Mouse (Mus musculus): ENCODE data around the gene Tmem81. TPM values are rescaled to one million over a fixed set of nuclear protein-coding genes. Genes with fewer than 3 reads are reported as not detected.

Tmem81 gene
- polyA plus RNA-seq, 1 experiment from 2014 or later, result 2.7 TPM

DNA sequence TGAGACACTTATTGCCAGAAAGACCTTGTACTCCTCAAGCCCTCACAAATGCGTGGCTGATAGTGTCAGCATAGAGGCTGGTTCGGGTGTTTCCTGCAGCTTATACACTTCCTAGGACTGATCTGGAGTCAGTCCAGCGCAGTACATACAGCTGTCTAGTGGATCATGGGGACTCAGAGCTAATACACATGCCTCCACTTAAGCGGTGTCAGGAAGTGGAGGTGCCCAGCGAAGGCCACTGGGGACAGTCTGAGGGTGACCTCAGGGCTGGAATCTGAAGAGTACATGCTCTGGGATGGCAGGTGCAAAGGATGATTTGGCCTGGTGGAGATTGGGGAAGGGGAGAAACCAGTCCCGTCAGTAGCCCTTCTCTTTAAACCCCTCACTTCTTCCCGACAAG is 34.7 kb downstream of the Tmem81 start:
- Histone ChIP-seq H3K4me1 (ENCODE audit: insufficient read depth) (peaks cover 21% of the 10 kb centered on the region; the same call in 1 of the 2 replicates), H3K4me2 (no peak overlapping the region), H3K9ac (no peak overlapping the region), H3K36me3 (ENCODE audit: insufficient read depth) (no peaks in the 10 kb centered on the region), H3K4me3 (ENCODE audit: low read depth, low read length) (no peak overlapping the region), H3K9me3 (ENCODE audit: low read depth, low read length) (no peaks in the 10 kb centered on the region), H3K27ac (ENCODE audit: low read depth) (no peak overlapping the region), H3K27me3 (ENCODE audit: insufficient read depth, low read length) (peaks cover 48% of the 10 kb centered on the region)
- no peak; the same call in 1 of the 2 replicates for ATAC-seq (ENCODE audit: insufficient read depth)
- WGBS, result 38% methylated on average over 7 of the region's 7 CpGs
- TF ChIP-seq CTCF (IDR thresholded peaks at IDR 0.05; ENCODE audit: low read depth), result no peak
- DNase-seq, result no peak

- Histone ChIP-seq H3K4me1 (ENCODE audit: insufficient read depth) (peaks cover 21% of the 10 kb centered on the region; the same call in 1 of the 2 replicates), H3K27me3 (ENCODE audit: insufficient read depth, low read length) (peaks cover 48% of the 10 kb centered on the region), H3K4me2 (no peak overlapping the region), H3K4me3 (ENCODE audit: low read depth, low read length) (no peak overlapping the region), H3K27ac (ENCODE audit: low read depth) (no peak overlapping the region), H3K36me3 (ENCODE audit: insufficient read depth) (no peaks in the 10 kb centered on the region), H3K9me3 (ENCODE audit: low read depth, low read length) (no peaks in the 10 kb centered on the region), H3K9ac (no peak overlapping the region)
- DNase-seq (peak; percentile 59), ATAC-seq (ENCODE audit: insufficient read depth) (peak; percentile 48; the same call in 1 of the 2 replicates)
- TF ChIP-seq CTCF (IDR thresholded peaks at IDR 0.05; ENCODE audit: low read depth), result no peak
- 4% methylated on average over 14 of the region's 14 CpGs for WGBS
These were observed 35.3 kb downstream of the Tmem81 start for GRCm38 (mm10) chr1:132541171-132541823.

GRCm38 (mm10) chr1:132541824-132542599 is 36.0 kb downstream of the Tmem81 start:
- Histone ChIP-seq H3K4me2 (peak overlapping the region; percentile 50), H3K27ac (ENCODE audit: low read depth) (no peak overlapping the region), H3K4me3 (ENCODE audit: low read depth, low read length) (peak overlapping the region; percentile 22; the same call in 1 of the 2 replicates), H3K9me3 (ENCODE audit: low read depth, low read length) (no peaks in the 10 kb centered on the region), H3K4me1 (ENCODE audit: insufficient read depth) (peaks cover 21% of the 10 kb centered on the region; the same call in 1 of the 2 replicates), H3K9ac (no peak overlapping the region), H3K36me3 (ENCODE audit: insufficient read depth) (no peaks in the 10 kb centered on the region), H3K27me3 (ENCODE audit: insufficient read depth, low read length) (peaks cover 48% of the 10 kb centered on the region)
- DNase-seq (no peak), ATAC-seq (ENCODE audit: insufficient read depth) (no peak)
- no peak for TF ChIP-seq CTCF (IDR thresholded peaks at IDR 0.05; ENCODE audit: low read depth)
- WGBS, result 10% methylated on average over 5 of the region's 5 CpGs

GRCm38 (mm10) chr1:132542762-132543306 is 36.8 kb downstream of the Tmem81 start, which contains the start of gene Cntn2:
Gene Cntn2 (minus strand): TSS chr1:132543256.
- Histone ChIP-seq H3K9me3 (ENCODE audit: low read depth, low read length) (no peaks in the 10 kb centered on the region), H3K4me2 (peak within 1 kb of the TSS; percentile 50), H3K27ac (ENCODE audit: low read depth) (no peak within 1 kb of the TSS), H3K4me1 (ENCODE audit: insufficient read depth) (peaks cover 21% of the 10 kb centered on the region; the same call in 1 of the 2 replicates), H3K9ac (no peak within 1 kb of the TSS), H3K27me3 (ENCODE audit: insufficient read depth, low read length) (peaks cover 48% of the 10 kb centered on the region), H3K4me3 (ENCODE audit: low read depth, low read length) (peak within 1 kb of the TSS; percentile 22; the same call in 1 of the 2 replicates), H3K36me3 (ENCODE audit: insufficient read depth) (no peaks in the 10 kb centered on the region)
- peak; percentile 58 for DNase-seq
- 3% methylated on average over 30 of the region's 30 CpGs for WGBS
- no peak for ATAC-seq (ENCODE audit: insufficient read depth)
- no peak for TF ChIP-seq CTCF (IDR thresholded peaks at IDR 0.05; ENCODE audit: low read depth)

- H3K27me3 ChIP-seq (ENCODE audit: insufficient read depth, low read length), result peaks cover 48% of the 10 kb centered on the region
- H3K36me3 ChIP-seq (ENCODE audit: insufficient read depth), result no peaks in the 10 kb centered on the region
These were observed 37.8 kb downstream of the Tmem81 start for GRCm38 (mm10) chr1:132543789-132544188.

DNA sequence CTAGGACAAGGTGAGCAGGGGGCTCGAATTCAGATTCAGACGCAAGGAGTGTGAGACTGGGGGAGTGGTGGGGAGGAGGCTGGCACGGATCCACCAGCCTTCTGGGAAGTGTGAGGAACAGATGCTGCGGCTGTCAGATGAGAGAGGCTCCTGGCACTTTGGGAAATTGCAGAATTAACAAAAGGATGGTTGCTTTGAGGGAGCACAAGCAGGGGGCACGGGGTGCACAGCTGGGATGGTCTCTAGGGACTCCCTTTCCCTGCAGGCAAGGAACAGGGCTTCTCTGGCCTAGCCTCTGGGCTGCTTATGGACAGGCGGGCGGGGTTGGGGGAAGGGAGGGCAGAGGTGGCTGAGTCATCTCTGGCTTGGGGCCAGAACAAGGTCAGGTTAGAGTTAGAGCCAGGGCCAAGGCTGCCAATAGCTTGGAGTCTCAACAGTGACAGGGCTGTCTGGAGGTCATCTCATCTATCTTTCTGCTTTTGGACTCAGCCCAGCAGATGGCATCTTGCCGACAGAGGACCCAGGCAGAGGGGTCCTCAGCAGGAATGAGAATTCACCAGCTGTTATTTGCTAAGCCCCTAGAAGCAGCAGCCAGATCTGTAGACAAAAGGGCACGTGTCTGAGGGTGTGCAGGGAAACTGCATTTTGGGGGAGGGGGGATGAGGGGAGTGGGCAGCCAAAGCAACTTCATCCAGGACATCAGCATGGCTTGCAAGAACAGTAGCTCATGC is 52.0 kb downstream of the Tmem81 start:
- 0 out of 2 replicates have a peak, but pooled peaks cover 9% of the 10 kb centered on the region for H3K27me3 ChIP-seq (ENCODE audit: insufficient read depth, low read length)
- H3K36me3 ChIP-seq (ENCODE audit: insufficient read depth), result no peaks in the 10 kb centered on the region
- DNase-seq (peak; percentile 78), ATAC-seq (ENCODE audit: insufficient read depth) (peak; percentile 84)
- no peak overlapping the region for H3K27ac ChIP-seq (ENCODE audit: low read depth)
- H3K9ac ChIP-seq, result no peak overlapping the region
- H3K4me3 ChIP-seq (ENCODE audit: low read depth, low read length), result no peak overlapping the region
- no peaks in the 10 kb centered on the region for H3K9me3 ChIP-seq (ENCODE audit: low read depth, low read length)
- peaks cover 18% of the 10 kb centered on the region for H3K4me1 ChIP-seq (ENCODE audit: insufficient read depth)
- TF ChIP-seq CTCF (IDR thresholded peaks at IDR 0.05; ENCODE audit: low read depth), result no peak
- H3K4me2 ChIP-seq, result peak overlapping the region; percentile 11; the same call in 1 of the 2 replicates
- WGBS, result 12% methylated on average over 9 of the region's 9 CpGs

More at GRCm38 (mm10) chr1:132543789-132544188, 37.8 kb downstream of the Tmem81 start:
- DNase-seq (no peak), ATAC-seq (ENCODE audit: insufficient read depth) (no peak)
- no peak overlapping the region for H3K9ac ChIP-seq
- TF ChIP-seq CTCF (IDR thresholded peaks at IDR 0.05; ENCODE audit: low read depth), result no peak
- no peak overlapping the region for H3K4me3 ChIP-seq (ENCODE audit: low read depth, low read length)
- 59% methylated on average over 8 of the region's 8 CpGs for WGBS
- peaks cover 21% of the 10 kb centered on the region; the same call in 1 of the 2 replicates for H3K4me1 ChIP-seq (ENCODE audit: insufficient read depth)
- H3K27ac ChIP-seq (ENCODE audit: low read depth), result no peak overlapping the region
- no peak overlapping the region for H3K4me2 ChIP-seq
- H3K9me3 ChIP-seq (ENCODE audit: low read depth, low read length), result no peaks in the 10 kb centered on the region

Other genes with a start within 250 kb of the Tmem81 start
- 0.46 and 0.54 TPM in 2 replicates for gene Klhdc8a, start 207.6 kb upstream of the Tmem81 start, polyA plus RNA-seq (2014; fragmentation: Nextera tagmentation; extraction: Ambion mirVana)
- gene Nuak2, start 190.1 kb upstream of the Tmem81 start, polyA plus RNA-seq (2014; fragmentation: Nextera tagmentation; extraction: Ambion mirVana), result 13.5 and 15.4 TPM in 2 replicates
- 8.2 and 10.3 TPM in 2 replicates for gene Tmcc2, start 114.9 kb upstream of the Tmem81 start, polyA plus RNA-seq (2014; fragmentation: Nextera tagmentation; extraction: Ambion mirVana)
- 16.0 and 18.4 TPM in 2 replicates for gene Dstyk, start 88.7 kb upstream of the Tmem81 start, polyA plus RNA-seq (2014; fragmentation: Nextera tagmentation; extraction: Ambion mirVana)
- 46.1 and 47.5 TPM in 2 replicates for gene Rbbp5, start 28.9 kb upstream of the Tmem81 start, polyA plus RNA-seq (2014; fragmentation: Nextera tagmentation; extraction: Ambion mirVana)
- 0.65 and 0.72 TPM in 2 replicates for gene Cntn2, start 37.0 kb downstream of the Tmem81 start, polyA plus RNA-seq (2014; fragmentation: Nextera tagmentation; extraction: Ambion mirVana)
- gene Nfasc, start 235.6 kb downstream of the Tmem81 start, polyA plus RNA-seq (2014; fragmentation: Nextera tagmentation; extraction: Ambion mirVana), result 0.30 and 0.57 TPM in 2 replicates

Measured in lung, embryonic 14.5 days (tissue).